8 mouse cellular contexts compared by ENCODE assay signal in the genomic region with DNA sequence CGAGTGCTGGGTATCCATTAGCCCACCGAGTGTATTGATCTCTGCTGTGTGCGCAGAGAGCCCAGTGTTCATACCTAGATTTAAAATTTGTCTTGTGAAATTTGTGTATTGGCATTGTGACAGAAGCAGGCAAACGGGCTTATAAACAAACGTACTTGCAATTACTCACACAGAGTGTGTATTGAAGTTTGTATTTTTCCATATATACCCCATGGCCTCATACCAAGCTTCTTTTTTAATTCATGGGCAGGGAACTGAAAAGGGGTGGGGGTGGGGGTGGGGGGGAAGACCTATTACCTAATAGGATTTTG. TPM values are rescaled to one million over a fixed set of nuclear protein-coding genes. Genes with fewer than 3 reads are reported as not detected.
DNase-seq lines count a peak whose midpoint lies in the region; ATAC-seq and TF ChIP-seq lines count a peak whose summit lies in the region.

No protein-coding gene starts in this region.

- peak overlapping the region; percentile 83 for H3K4me3 ChIP-seq in kidney, embryonic 16.5 days (ENCODE audit: low read length)
- peak overlapping the region; percentile 79 for H3K4me3 ChIP-seq in embryonic facial prominence, embryonic 13.5 days
- peak overlapping the region; percentile 73 for H3K4me3 ChIP-seq in intestine, embryonic 14.5 days (ENCODE audit: low read depth, low read length)
- H3K4me3 ChIP-seq in midbrain, postnatal 0 days (ENCODE audit: low read depth, low read length), result peak overlapping the region; percentile 93

- no peak for TF ChIP-seq CTCF in midbrain, postnatal 0 days (IDR thresholded peaks at IDR 0.05)

- H3K9me3 ChIP-seq in kidney, embryonic 16.5 days (ENCODE audit: low read length), result peaks cover 3% of the 10 kb centered on the region; the same call in 1 of the 2 replicates
- H3K9me3 ChIP-seq in embryonic facial prominence, embryonic 13.5 days, result no peaks in the 10 kb centered on the region
- no peaks in the 10 kb centered on the region for H3K9me3 ChIP-seq in intestine, embryonic 14.5 days (ENCODE audit: control insufficient read depth, low read length)
- no peaks in the 10 kb centered on the region for H3K9me3 ChIP-seq in midbrain, postnatal 0 days (ENCODE audit: low read length)

- peak overlapping the region; percentile 91 for H3K9ac ChIP-seq in kidney, embryonic 16.5 days (replicated peaks; ENCODE audit: low read length)
- peak overlapping the region; percentile 81; the same call in 1 of the 2 replicates for H3K9ac ChIP-seq in embryonic facial prominence, embryonic 13.5 days
- no peak overlapping the region; the same call in 1 of the 2 replicates for H3K9ac ChIP-seq in intestine, embryonic 14.5 days (ENCODE audit: low read length)
- peak overlapping the region; percentile 95; the same call in 1 of the 2 replicates for H3K9ac ChIP-seq in midbrain, postnatal 0 days (replicated peaks; ENCODE audit: low read length, poor library complexity, severe bottlenecking)

- intact Hi-C loops in left cerebral cortex, postnatal 14 days (cut with DNase I), result loop anchor here (5.0 kb wide), 2 partner anchors 76 to 126 kb away; no protein-coding TSS in a partner anchor

- no peak for ATAC-seq in kidney, embryonic 16.5 days (ENCODE audit: low FRiP score, low TSS enrichment)
- no peak for ATAC-seq in embryonic facial prominence, embryonic 13.5 days (ENCODE audit: insufficient number of reproducible peaks, insufficient read depth, low FRiP score, low TSS enrichment, low read depth)
- no peak for ATAC-seq in intestine, embryonic 14.5 days (replicated peaks; ENCODE audit: low FRiP score, low TSS enrichment, low read depth)
- no peak for ATAC-seq in midbrain, postnatal 0 days (ENCODE audit: low FRiP score)

- H3K36me3 ChIP-seq in kidney, embryonic 16.5 days (ENCODE audit: insufficient read depth, low read length), result 0 out of 2 replicates have a peak, but pooled peaks cover 7% of the 10 kb centered on the region
- H3K36me3 ChIP-seq in embryonic facial prominence, embryonic 13.5 days, result no peaks in the 10 kb centered on the region
- H3K36me3 ChIP-seq in intestine, embryonic 14.5 days (ENCODE audit: control insufficient read depth, insufficient read depth, low read length), result no peaks in the 10 kb centered on the region
- H3K36me3 ChIP-seq in midbrain, postnatal 0 days (ENCODE audit: insufficient read depth, low read length), result peaks cover 3% of the 10 kb centered on the region; the same call in 1 of the 2 replicates

- peaks cover 35% of the 10 kb centered on the region for H3K4me1 ChIP-seq in kidney, embryonic 16.5 days (ENCODE audit: insufficient read depth, low read length)
- peaks cover 17% of the 10 kb centered on the region for H3K4me1 ChIP-seq in embryonic facial prominence, embryonic 13.5 days
- H3K4me1 ChIP-seq in intestine, embryonic 14.5 days (replicated peaks; ENCODE audit: control insufficient read depth, insufficient read depth, low read length), result peaks cover 13% of the 10 kb centered on the region
- peaks cover 4% of the 10 kb centered on the region for H3K4me1 ChIP-seq in midbrain, postnatal 0 days (ENCODE audit: insufficient read depth, low read length)

- no peak for DNase-seq in kidney, postnatal 14 days
- DNase-seq in intestine, embryonic 14.5 days (ENCODE audit: low spot score), result peak; percentile 51
- no peak for DNase-seq in midbrain, postnatal 0 days (ENCODE audit: low spot score)
- no peak for DNase-seq in urinary bladder, postnatal 4 days (ENCODE audit: low spot score in 2 of 2)
- no peak for DNase-seq in left cerebral cortex, postnatal 14 days (ENCODE audit: low spot score in 2 of 2)
- DNase-seq in cerebellum, adult 9-11 months, result no peak

- peak overlapping the region; percentile 81 for H3K4me2 ChIP-seq in kidney, embryonic 16.5 days (replicated peaks; ENCODE audit: low read depth, low read length)
- H3K4me2 ChIP-seq in embryonic facial prominence, embryonic 13.5 days, result peak overlapping the region; percentile 86
- peak overlapping the region; percentile 91 for H3K4me2 ChIP-seq in intestine, embryonic 14.5 days (ENCODE audit: low read length)
- peak overlapping the region; percentile 49 for H3K4me2 ChIP-seq in midbrain, postnatal 0 days (ENCODE audit: low read depth, low read length, poor library complexity, severe bottlenecking)

- peak overlapping the region; percentile 92; the same call in 1 of the 2 replicates for H3K27ac ChIP-seq in kidney, embryonic 16.5 days (ENCODE audit: low read length)
- H3K27ac ChIP-seq in embryonic facial prominence, embryonic 13.5 days, result no peak overlapping the region
- no peak overlapping the region for H3K27ac ChIP-seq in intestine, embryonic 14.5 days (ENCODE audit: low read depth)
- H3K27ac ChIP-seq in midbrain, postnatal 0 days (ENCODE audit: low read depth, low read length), result no peak overlapping the region

- WGBS in kidney, embryonic 16.5 days, result 47% methylated on average over 5 of the region's 5 CpGs
- 46% methylated on average over 5 of the region's 5 CpGs for WGBS in embryonic facial prominence, embryonic 13.5 days
- 52% methylated on average over 5 of the region's 5 CpGs for WGBS in intestine, embryonic 14.5 days
- 30% methylated on average over 5 of the region's 5 CpGs for WGBS in midbrain, postnatal 0 days

- no peaks in the 10 kb centered on the region for H3K27me3 ChIP-seq in kidney, embryonic 16.5 days (ENCODE audit: insufficient read depth, low read length)
- H3K27me3 ChIP-seq in embryonic facial prominence, embryonic 13.5 days, result no peaks in the 10 kb centered on the region
- no peaks in the 10 kb centered on the region for H3K27me3 ChIP-seq in intestine, embryonic 14.5 days (replicated peaks; ENCODE audit: control insufficient read depth, insufficient read depth, low read length)
- H3K27me3 ChIP-seq in midbrain, postnatal 0 days (ENCODE audit: insufficient read depth, low read length), result no peaks in the 10 kb centered on the region

RNA-seq across cellular contexts. Expression of a gene that starts 1.5 kb away (rescaled TPM):
- polyA plus RNA-seq in kidney, embryonic 16.5 days (2015; fragmentation: Nextera tagmentation; extraction: Ambion mirVana), result 25.3 and 26.5 TPM in 2 replicates
- 19.2 and 22.6 TPM in 2 replicates for polyA plus RNA-seq in embryonic facial prominence, embryonic 13.5 days (2015; fragmentation: Nextera tagmentation; extraction: Ambion mirVana)
- polyA plus RNA-seq in intestine, embryonic 14.5 days (2014; fragmentation: Nextera tagmentation; extraction: Ambion mirVana), result 14.8 and 15.0 TPM in 2 replicates
- total RNA-seq in midbrain, postnatal 0 days (2014; rRNA removed), result 68.7 and 68.9 TPM in 2 replicates
- 27.6 and 28.3 TPM in 2 replicates for polyA plus RNA-seq in midbrain, postnatal 0 days (2015; fragmentation: Nextera tagmentation; extraction: Ambion mirVana)
- 10 to 100 TPM; 78.6 to 89.5 TPM for total RNA-seq in left cerebral cortex, postnatal 14 days (2021)
